Mouse (Mus musculus) bone marrow macrophage, adult 2 months (primary cell): ENCODE data around the gene Qrich2. TPM values are rescaled to one million over a fixed set of nuclear protein-coding genes. Genes with fewer than 3 reads are reported as not detected.
"Not testable (repeated sequence)": the region's sequence is repeated elsewhere in the genome, so short reads cannot be mapped to it uniquely, and the experiment has no call there.

Experiments used
- H3K27ac ChIP-seq: 2 replicates; pipeline ENCODE4 v1.5.1; 2012; ENCODE audit warnings: low read depth, low read length; ENCODE audit not compliant: insufficient read depth
- H3K4me1 ChIP-seq: 2 replicates; pipeline ENCODE4 v1.6.1; 2012; ENCODE audit warnings: low read length; ENCODE audit not compliant: control insufficient read depth, insufficient read depth
- H3K4me3 ChIP-seq: 2 replicates; pipeline ENCODE4 v1.5.1; 2012; ENCODE audit warnings: mild to moderate bottlenecking, low read length, moderate library complexity; ENCODE audit not compliant: insufficient read depth
- CTCF ChIP-seq: IDR thresholded peaks from 2 replicates; pipeline ENCODE4 v1.5.1; 2012; ENCODE audit warnings: low read depth, mild to moderate bottlenecking, low read length, moderate library complexity
- POLR2A ChIP-seq: IDR thresholded peaks from 2 replicates; pipeline ENCODE4 v1.6.1; 2012; ENCODE audit warnings: mild to moderate bottlenecking, low read depth, low read length, borderline replicate concordance
- polyA plus RNA-seq: library from polyadenylated mRNA; stranded (reverse); fragments of >200 nt; gene quantifications from 2 replicates; pipeline ENCODE4 v1.2.4, GENCODE M21; 2012; ENCODE audit not compliant: missing spikeins, insufficient read depth, insufficient read length

Gene Qrich2
- polyA plus RNA-seq, 1 experiment: not detected

GRCm38 (mm10) chr11:116413631-116414022 is 52.4 kb downstream of the Qrich2 start:
- Histone ChIP-seq H3K4me3 (peak overlapping the region; percentile 67; the same call in 1 of the 2 replicates), H3K4me1 (peaks cover 35% of the 10 kb centered on the region), H3K27ac (no peak overlapping the region)
- no peak for TF ChIP-seq CTCF
- TF ChIP-seq POLR2A: no peak

GRCm38 (mm10) chr11:116412904-116413630 is 53.0 kb downstream of the Qrich2 start, which contains the start of gene Rnf157:
Gene Rnf157 (minus strand): TSS chr11:116413032.
- Histone ChIP-seq H3K4me1 (peaks cover 34% of the 10 kb centered on the region), H3K27ac (peak within 1 kb of the TSS; percentile 43), H3K4me3 (peak within 1 kb of the TSS; percentile 67)
- TF ChIP-seq CTCF (no peak), POLR2A (no peak)

GRCm38 (mm10) chr11:116412028-116412827 is 53.8 kb downstream of the Qrich2 start:
- no peak for TF ChIP-seq CTCF
- TF ChIP-seq POLR2A: no peak
- H3K27ac ChIP-seq: no peak overlapping the region; the same call in 1 of the 2 replicates
- H3K4me1 ChIP-seq: peaks cover 30% of the 10 kb centered on the region

GRCm38 (mm10) chr11:116411582-116411981 is 54.5 kb downstream of the Qrich2 start:
- TF ChIP-seq CTCF (no peak), POLR2A (no peak)
- Histone ChIP-seq H3K27ac (no peak overlapping the region), H3K4me3 (peak overlapping the region; percentile 67), H3K4me1 (peaks cover 28% of the 10 kb centered on the region)

More at GRCm38 (mm10) chr11:116412028-116412827, 53.8 kb downstream of the Qrich2 start:
- peak overlapping the region; percentile 67 for H3K4me3 ChIP-seq

- not testable (repeated sequence) for H3K27ac ChIP-seq, H3K4me3 ChIP-seq
- peaks cover 27% of the 10 kb centered on the region for H3K4me1 ChIP-seq
Measured at GRCm38 (mm10) chr11:116410415-116410814, 55.6 kb downstream of the Qrich2 start.

GRCm38 (mm10) chr11:116409008-116409407 is 57.0 kb downstream of the Qrich2 start:
- Histone ChIP-seq H3K27ac (0 out of 2 replicates have a peak overlapping the region, but pooled peaks have one; percentile 10), H3K4me3 (no peak overlapping the region), H3K4me1 (peaks cover 27% of the 10 kb centered on the region)
- TF ChIP-seq POLR2A (no peak), CTCF (no peak)

- Histone ChIP-seq H3K4me3 (no peak overlapping the region), H3K27ac (no peak overlapping the region)
Measured at GRCm38 (mm10) chr11:116406231-116406728, 59.8 kb downstream of the Qrich2 start.

GRCm38 (mm10) chr11:116405601-116406000 is 60.4 kb downstream of the Qrich2 start:
- Histone ChIP-seq H3K27ac (no peak overlapping the region), H3K4me3 (no peak overlapping the region), H3K4me1 (peaks cover 17% of the 10 kb centered on the region)
- no peak for TF ChIP-seq POLR2A
- no peak for TF ChIP-seq CTCF

More at GRCm38 (mm10) chr11:116406231-116406728, 59.8 kb downstream of the Qrich2 start:
- no peak for TF ChIP-seq CTCF
- TF ChIP-seq POLR2A: no peak
- peaks cover 22% of the 10 kb centered on the region for H3K4me1 ChIP-seq

- TF ChIP-seq CTCF: no peak
- Histone ChIP-seq H3K27ac (no peak overlapping the region), H3K4me3 (no peak overlapping the region), H3K4me1 (peaks cover 7% of the 10 kb centered on the region)
Measured at GRCm38 (mm10) chr11:116400560-116400959, 65.5 kb downstream of the Qrich2 start.

- Histone ChIP-seq H3K4me3 (no peak overlapping the region), H3K4me1 (peaks cover 7% of the 10 kb centered on the region), H3K27ac (no peak overlapping the region)
- TF ChIP-seq CTCF (no peak), POLR2A (no peak)
Measured at GRCm38 (mm10) chr11:116398348-116398677, 67.7 kb downstream of the Qrich2 start.
